Mouse (Mus musculus): ENCODE measurements around the gene Casp1. TPM values are rescaled to one million over a fixed set of nuclear protein-coding genes. Genes with fewer than 3 reads are reported as not detected.

Gene Casp1
- polyA plus RNA-seq, 1 experiment from 2014 or later = 1.1 TPM

DNA sequence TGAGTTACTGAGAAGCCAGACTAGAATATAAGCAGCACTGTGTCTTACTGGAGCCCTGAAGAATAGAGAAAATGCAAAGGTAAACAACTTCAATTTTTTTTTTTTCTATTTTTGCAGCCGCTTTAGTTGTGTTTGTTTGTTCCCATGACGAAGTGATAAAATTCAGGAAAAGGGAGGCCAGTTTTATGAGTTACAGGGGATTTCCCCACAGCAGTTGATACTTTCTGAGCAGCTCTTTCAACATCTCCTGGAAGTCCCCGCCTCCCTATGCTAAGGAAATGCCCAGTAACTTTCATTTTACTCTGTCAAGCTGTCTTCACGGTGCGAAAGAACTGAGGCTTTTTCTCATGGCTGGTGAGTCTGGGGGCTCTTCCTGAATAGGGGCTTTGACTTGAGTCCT is 10.2 kb downstream of the Casp1 start, which contains the start of gene Casp4:
Gene Casp4, plus strand, starts transcription at position 268 of the 400 bp plus-strand sequence.
- H3K4me2 ChIP-seq = no peak within 1 kb of the TSS
- no peak within 1 kb of the TSS for H3K27ac ChIP-seq (ENCODE audit: low read depth, low read length)
- H3K27me3 ChIP-seq (ENCODE audit: control insufficient read depth, insufficient read depth, low read length) = no peaks in the 10 kb centered on the region
- no peak within 1 kb of the TSS for H3K9ac ChIP-seq (ENCODE audit: low read length)
- WGBS = 85% methylated on average over 5 of the region's 5 CpGs
- H3K36me3 ChIP-seq (ENCODE audit: control insufficient read depth, insufficient read depth, low read length) = no peaks in the 10 kb centered on the region
- ATAC-seq (ENCODE audit: low FRiP score) (no peak), DNase-seq (ENCODE audit: low spot score, missing footprints) (no peak)
- H3K4me3 ChIP-seq (ENCODE audit: low read depth, low read length) = no peak within 1 kb of the TSS
- no peaks in the 10 kb centered on the region for H3K9me3 ChIP-seq (ENCODE audit: control insufficient read depth, low read length)
- no peaks in the 10 kb centered on the region for H3K4me1 ChIP-seq (ENCODE audit: control insufficient read depth, insufficient read depth, low read length)

DNA sequence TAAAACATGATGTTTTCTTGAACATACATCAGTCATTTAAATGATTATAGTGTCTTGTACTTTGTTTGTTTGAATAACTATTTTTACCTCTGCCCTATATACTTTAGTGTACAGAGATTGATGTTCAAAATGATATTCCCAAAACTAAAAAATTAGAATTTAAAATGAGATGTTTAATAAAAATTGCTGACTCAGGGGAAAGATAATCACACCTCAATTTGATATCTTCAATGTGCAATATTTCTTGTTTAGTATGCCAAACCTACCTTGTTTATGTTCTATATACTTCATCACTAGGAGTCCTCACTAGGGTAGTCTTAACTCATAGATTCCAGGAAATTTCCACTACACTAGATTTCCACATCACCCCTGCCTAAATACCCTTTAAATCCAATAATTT is 11.8 kb downstream of the Casp1 start:
- ATAC-seq (ENCODE audit: low FRiP score) (no peak), DNase-seq (ENCODE audit: low spot score, missing footprints) (no peak)
- H3K4me3 ChIP-seq (ENCODE audit: low read depth, low read length) = no peak overlapping the region
- H3K36me3 ChIP-seq (ENCODE audit: control insufficient read depth, insufficient read depth, low read length) = no peaks in the 10 kb centered on the region
- no peak overlapping the region for H3K27ac ChIP-seq (ENCODE audit: low read depth, low read length)
- no peaks in the 10 kb centered on the region for H3K4me1 ChIP-seq (ENCODE audit: control insufficient read depth, insufficient read depth, low read length)
- no peaks in the 10 kb centered on the region for H3K27me3 ChIP-seq (ENCODE audit: control insufficient read depth, insufficient read depth, low read length)
- no peak overlapping the region for H3K9ac ChIP-seq (ENCODE audit: low read length)
- no peaks in the 10 kb centered on the region for H3K9me3 ChIP-seq (ENCODE audit: control insufficient read depth, low read length)
- no peak overlapping the region for H3K4me2 ChIP-seq

DNA sequence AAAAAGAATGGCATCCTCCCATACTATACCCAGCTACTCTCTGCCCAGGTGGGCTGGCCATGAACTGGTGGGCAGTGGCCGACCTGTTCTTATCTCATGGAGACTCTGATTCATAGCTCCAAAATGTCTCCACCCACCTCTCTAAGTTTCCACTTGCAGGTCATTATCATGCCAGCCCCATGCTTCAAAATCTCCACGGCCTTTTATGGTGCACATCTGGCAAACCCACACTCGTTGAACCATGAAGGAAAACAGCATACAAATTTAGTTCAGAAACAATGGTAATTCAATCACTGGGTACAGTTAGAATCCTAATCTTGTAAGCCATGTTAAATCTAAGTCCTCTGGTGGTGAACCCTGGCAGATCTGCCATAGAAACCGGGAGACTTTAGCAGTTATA is 13.1 kb downstream of the Casp1 start:
- H3K36me3 ChIP-seq (ENCODE audit: control insufficient read depth, insufficient read depth, low read length) = no peaks in the 10 kb centered on the region
- no peaks in the 10 kb centered on the region for H3K9me3 ChIP-seq (ENCODE audit: control insufficient read depth, low read length)
- no peak overlapping the region for H3K9ac ChIP-seq (ENCODE audit: low read length)
- no peak overlapping the region for H3K4me2 ChIP-seq
- ATAC-seq (ENCODE audit: low FRiP score) (no peak), DNase-seq (ENCODE audit: low spot score, missing footprints) (no peak)
- no peak overlapping the region for H3K27ac ChIP-seq (ENCODE audit: low read depth, low read length)
- H3K27me3 ChIP-seq (ENCODE audit: control insufficient read depth, insufficient read depth, low read length) = no peaks in the 10 kb centered on the region
- H3K4me1 ChIP-seq (ENCODE audit: control insufficient read depth, insufficient read depth, low read length) = no peaks in the 10 kb centered on the region
- 80% methylated on average over 4 of the region's 4 CpGs for WGBS
- H3K4me3 ChIP-seq (ENCODE audit: low read depth, low read length) = no peak overlapping the region

DNA sequence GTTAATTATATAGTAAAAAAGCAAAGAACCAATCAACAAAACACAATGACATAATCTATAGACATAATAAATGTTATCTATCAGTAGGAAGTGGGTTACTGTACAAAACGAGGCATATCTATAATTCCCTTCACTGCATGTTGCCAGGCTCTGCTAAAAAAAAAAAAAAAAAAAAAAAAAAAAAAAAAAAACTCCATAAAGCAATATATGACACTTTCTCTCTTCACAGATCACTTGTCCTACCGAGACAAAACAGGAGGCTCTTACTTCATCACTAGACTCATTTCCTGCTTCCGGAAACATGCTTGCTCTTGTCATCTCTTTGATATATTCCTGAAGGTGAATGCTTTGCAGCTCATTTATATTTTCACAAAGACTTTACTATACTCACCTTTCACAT is 29.9 kb downstream of the Casp1 start:
- ATAC-seq (ENCODE audit: low FRiP score) = no peak
- no peak for DNase-seq (ENCODE audit: low spot score, missing footprints)
- Histone ChIP-seq H3K4me2 (no peak overlapping the region), H3K4me1 (ENCODE audit: control insufficient read depth, insufficient read depth, low read length) (no peaks in the 10 kb centered on the region), H3K9me3 (ENCODE audit: control insufficient read depth, low read length) (no peaks in the 10 kb centered on the region), H3K9ac (ENCODE audit: low read length) (no peak overlapping the region), H3K4me3 (ENCODE audit: low read depth, low read length) (no peak overlapping the region), H3K36me3 (ENCODE audit: control insufficient read depth, insufficient read depth, low read length) (no peaks in the 10 kb centered on the region), H3K27ac (ENCODE audit: low read depth, low read length) (no peak overlapping the region), H3K27me3 (ENCODE audit: control insufficient read depth, insufficient read depth, low read length) (no peaks in the 10 kb centered on the region)
- 81% methylated on average over 3 of the region's 3 CpGs for WGBS

DNA sequence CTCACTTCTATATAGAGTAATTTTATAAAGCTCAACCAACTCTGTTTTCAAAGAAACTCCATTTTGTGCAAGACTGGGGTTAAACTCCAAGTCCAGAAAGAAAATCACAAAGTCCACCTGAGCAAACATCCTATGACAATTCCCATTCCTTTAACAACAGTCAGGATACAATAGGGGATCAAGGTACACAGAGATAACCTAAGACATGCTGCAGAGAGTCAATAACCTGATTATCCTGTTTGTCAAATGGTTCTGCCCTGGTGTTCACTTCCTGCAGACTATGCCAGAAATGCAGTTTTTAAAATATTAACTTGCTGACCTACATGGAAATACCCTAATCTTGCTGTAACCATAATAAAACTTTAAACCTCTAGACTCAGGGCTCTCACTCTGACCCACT is 34.1 kb downstream of the Casp1 start:
- Histone ChIP-seq H3K9ac (ENCODE audit: low read length) (no peak overlapping the region), H3K4me2 (no peak overlapping the region), H3K27ac (ENCODE audit: low read depth, low read length) (no peak overlapping the region), H3K36me3 (ENCODE audit: control insufficient read depth, insufficient read depth, low read length) (no peaks in the 10 kb centered on the region), H3K9me3 (ENCODE audit: control insufficient read depth, low read length) (no peaks in the 10 kb centered on the region), H3K4me3 (ENCODE audit: low read depth, low read length) (no peak overlapping the region), H3K4me1 (ENCODE audit: control insufficient read depth, insufficient read depth, low read length) (no peaks in the 10 kb centered on the region), H3K27me3 (ENCODE audit: control insufficient read depth, insufficient read depth, low read length) (no peaks in the 10 kb centered on the region)
- ATAC-seq (ENCODE audit: low FRiP score) = no peak
- DNase-seq (ENCODE audit: low spot score, missing footprints) = no peak

DNA sequence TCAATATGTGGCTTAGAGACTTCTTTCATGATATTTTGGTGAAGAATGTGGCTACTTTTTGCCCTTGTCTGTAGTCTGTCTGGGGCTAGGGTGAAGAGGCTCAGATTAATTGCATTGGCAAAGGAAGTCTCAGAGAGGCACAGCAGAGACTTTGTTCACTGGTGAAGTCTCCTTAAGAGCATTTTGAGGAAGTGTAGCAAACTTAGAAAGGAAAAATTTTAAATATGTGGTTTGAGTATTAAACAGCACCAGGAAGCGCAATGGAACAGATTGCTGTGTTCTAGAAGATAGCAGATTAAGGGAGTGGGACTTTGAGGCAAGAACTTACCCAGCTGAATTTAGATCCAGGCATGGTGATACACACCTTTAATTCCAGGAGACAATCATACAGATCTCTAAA is 35.1 kb downstream of the Casp1 start:
- Histone ChIP-seq H3K9ac (ENCODE audit: low read length) (no peak overlapping the region), H3K36me3 (ENCODE audit: control insufficient read depth, insufficient read depth, low read length) (no peaks in the 10 kb centered on the region), H3K4me2 (no peak overlapping the region), H3K27me3 (ENCODE audit: control insufficient read depth, insufficient read depth, low read length) (no peaks in the 10 kb centered on the region), H3K27ac (ENCODE audit: low read depth, low read length) (no peak overlapping the region), H3K4me3 (ENCODE audit: low read depth, low read length) (no peak overlapping the region), H3K4me1 (ENCODE audit: control insufficient read depth, insufficient read depth, low read length) (no peaks in the 10 kb centered on the region), H3K9me3 (ENCODE audit: control insufficient read depth, low read length) (no peaks in the 10 kb centered on the region)
- WGBS = 94% methylated on average over 1 of the region's 1 CpGs
- DNase-seq (ENCODE audit: low spot score, missing footprints) (no peak), ATAC-seq (ENCODE audit: low FRiP score) (no peak)

DNA sequence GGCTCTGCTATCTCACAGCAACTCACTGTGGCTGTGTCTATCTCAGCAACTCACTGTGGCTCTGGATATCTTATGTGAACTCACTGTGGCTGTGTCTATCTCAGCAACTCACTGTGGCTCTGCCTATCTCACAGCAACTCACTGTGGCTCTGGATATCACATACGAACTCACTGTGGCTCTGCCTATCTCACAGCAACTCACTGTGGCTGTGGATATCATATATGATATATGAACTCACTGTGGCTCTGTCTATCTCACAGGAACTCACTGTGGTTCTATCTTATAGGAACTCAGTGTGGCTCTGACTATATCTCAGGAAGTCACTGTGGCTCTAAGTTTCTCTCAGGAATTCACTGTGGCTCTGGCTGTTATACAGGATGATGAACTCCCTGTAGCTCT is 44.8 kb downstream of the Casp1 start:
- no peaks in the 10 kb centered on the region for H3K36me3 ChIP-seq (ENCODE audit: control insufficient read depth, insufficient read depth, low read length)
- no peaks in the 10 kb centered on the region for H3K4me1 ChIP-seq (ENCODE audit: control insufficient read depth, insufficient read depth, low read length)
- H3K9ac ChIP-seq (ENCODE audit: low read length) = no peak overlapping the region
- no peak for ATAC-seq (ENCODE audit: low FRiP score)
- no peaks in the 10 kb centered on the region for H3K9me3 ChIP-seq (ENCODE audit: control insufficient read depth, low read length)
- 90% methylated on average over 1 of the region's 1 CpGs for WGBS
- no peak overlapping the region for H3K27ac ChIP-seq (ENCODE audit: low read depth, low read length)
- no peaks in the 10 kb centered on the region for H3K27me3 ChIP-seq (ENCODE audit: control insufficient read depth, insufficient read depth, low read length)
- no peak overlapping the region for H3K4me2 ChIP-seq
- no peak overlapping the region for H3K4me3 ChIP-seq (ENCODE audit: low read depth, low read length)
- no peak for DNase-seq (ENCODE audit: low spot score, missing footprints)

DNA sequence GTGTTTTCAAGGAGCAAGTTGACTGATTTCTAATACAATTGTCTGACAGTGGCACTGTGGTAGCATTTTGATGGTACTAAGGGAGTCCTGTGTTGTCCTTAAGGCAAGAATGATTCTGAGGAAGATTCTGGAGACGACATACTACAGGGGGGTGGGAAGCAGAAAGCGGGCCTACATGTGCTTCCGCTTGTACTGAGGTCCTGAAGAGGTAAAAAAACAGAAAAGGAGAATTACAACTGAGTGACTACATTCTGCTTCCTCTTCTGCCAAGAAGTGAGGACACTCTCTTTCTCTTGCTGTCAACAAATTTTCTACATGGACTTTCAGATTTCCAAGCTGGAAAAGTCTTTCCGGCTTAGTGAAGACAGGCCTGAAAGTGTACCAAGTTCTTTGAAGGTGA is 45.8 kb downstream of the Casp1 start:
- H3K9ac ChIP-seq (ENCODE audit: low read length) = no peak overlapping the region
- no peaks in the 10 kb centered on the region for H3K4me1 ChIP-seq (ENCODE audit: control insufficient read depth, insufficient read depth, low read length)
- H3K27me3 ChIP-seq (ENCODE audit: control insufficient read depth, insufficient read depth, low read length) = no peaks in the 10 kb centered on the region
- no peak for DNase-seq (ENCODE audit: low spot score, missing footprints)
- H3K4me2 ChIP-seq = no peak overlapping the region
- no peak overlapping the region for H3K27ac ChIP-seq (ENCODE audit: low read depth, low read length)
- 93% methylated on average over 4 of the region's 4 CpGs for WGBS
- H3K4me3 ChIP-seq (ENCODE audit: low read depth, low read length) = no peak overlapping the region
- H3K9me3 ChIP-seq (ENCODE audit: control insufficient read depth, low read length) = no peaks in the 10 kb centered on the region
- ATAC-seq (ENCODE audit: low FRiP score) = no peak
- H3K36me3 ChIP-seq (ENCODE audit: control insufficient read depth, insufficient read depth, low read length) = no peaks in the 10 kb centered on the region

DNA sequence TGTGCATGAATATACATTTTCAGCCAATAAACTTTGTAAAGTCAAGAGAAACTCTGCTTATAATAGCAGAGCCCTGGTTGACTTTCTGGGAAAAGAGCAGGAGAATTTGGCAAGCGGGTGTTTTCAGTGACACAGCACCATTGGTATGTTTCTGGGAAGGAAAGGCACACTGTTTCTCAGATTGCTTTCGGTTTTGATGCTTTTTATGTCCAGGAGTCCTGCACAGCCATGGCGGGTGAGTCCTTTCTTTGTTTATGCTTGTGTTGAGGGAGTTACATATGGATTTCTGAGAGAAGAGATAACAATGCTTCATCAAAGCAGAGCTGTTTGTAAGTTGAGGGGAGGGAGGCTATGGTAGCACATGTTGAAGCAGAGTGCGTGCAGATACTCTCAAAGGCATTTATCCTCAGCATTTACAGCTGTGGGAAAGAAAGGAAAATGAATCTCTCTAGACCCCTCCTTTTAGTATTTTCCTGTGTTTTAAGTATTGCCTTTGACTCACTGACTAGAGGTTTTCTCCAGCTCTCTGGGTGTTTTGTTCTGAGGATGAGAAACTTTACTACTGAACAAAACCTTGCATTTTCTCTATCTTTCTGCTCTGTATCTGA is 47.1 kb downstream of the Casp1 start, which contains the start of gene Casp12:
Gene Casp12, plus strand, starts transcription at position 140 of the 608 bp plus-strand sequence.
- ATAC-seq (ENCODE audit: low FRiP score) (no peak), DNase-seq (ENCODE audit: low spot score, missing footprints) (no peak)
- H3K9me3 ChIP-seq (ENCODE audit: control insufficient read depth, low read length) = no peaks in the 10 kb centered on the region
- H3K4me2 ChIP-seq = no peak within 1 kb of the TSS
- no peaks in the 10 kb centered on the region for H3K4me1 ChIP-seq (ENCODE audit: control insufficient read depth, insufficient read depth, low read length)
- H3K27me3 ChIP-seq (ENCODE audit: control insufficient read depth, insufficient read depth, low read length) = no peaks in the 10 kb centered on the region
- no peak within 1 kb of the TSS for H3K27ac ChIP-seq (ENCODE audit: low read depth, low read length)
- H3K36me3 ChIP-seq (ENCODE audit: control insufficient read depth, insufficient read depth, low read length) = no peaks in the 10 kb centered on the region
- no peak within 1 kb of the TSS for H3K4me3 ChIP-seq (ENCODE audit: low read depth, low read length)
- WGBS = 79% methylated on average over 4 of the region's 4 CpGs
- H3K9ac ChIP-seq (ENCODE audit: low read length) = no peak within 1 kb of the TSS
